Mouse (Mus musculus): ENCODE data around the gene Gckr. TPM values are rescaled to one million over a fixed set of nuclear protein-coding genes. Genes with fewer than 3 reads are reported as not detected.

Gene Gckr
- polyA plus RNA-seq, 2 experiments: 0.36 to 0.47 TPM

- TF ChIP-seq POLR2A (IDR thresholded peaks at IDR 0.05; ENCODE audit: borderline replicate concordance, extremely low read depth, insufficient read depth, insufficient read length): no peak
- Histone ChIP-seq H3K27me3 (ENCODE audit: control insufficient read depth, insufficient read depth, low read length) (no peaks in the 10 kb centered on the region), H3K9ac (ENCODE audit: low read depth, low read length, severe bottlenecking) (no peak overlapping the region), H3K4me2 (replicated peaks; ENCODE audit: low read depth, low read length, severe bottlenecking) (no peak overlapping the region), H3K4me3 (replicated peaks; ENCODE audit: low read length) (no peak overlapping the region), H3K36me3 (ENCODE audit: control insufficient read depth, insufficient read depth, low read length) (peaks cover 81% of the 10 kb centered on the region), H3K27ac (replicated peaks; ENCODE audit: low read depth, low read length) (peak overlapping the region; percentile 61; the same call in 1 of the 2 replicates), H3K9me3 (ENCODE audit: control insufficient read depth, low read length) (no peaks in the 10 kb centered on the region), H3K4me1 (ENCODE audit: control insufficient read depth, insufficient read depth, low read length) (peaks cover 23% of the 10 kb centered on the region)
- WGBS: 95% methylated on average over 8 of the region's 8 CpGs
- no peak for DNase-seq (ENCODE audit: low spot score)
- no peak for ATAC-seq (ENCODE audit: low FRiP score, low read depth)
These were observed 43.4 kb upstream of the Gckr start for GRCm38 (mm10) chr5:31253806-31254205.

GRCm38 (mm10) chr5:31254452-31254851 is 42.8 kb upstream of the Gckr start:
- Histone ChIP-seq H3K36me3 (ENCODE audit: control insufficient read depth, insufficient read depth, low read length) (peaks cover 81% of the 10 kb centered on the region), H3K4me2 (replicated peaks; ENCODE audit: low read depth, low read length, severe bottlenecking) (no peak overlapping the region), H3K4me1 (ENCODE audit: control insufficient read depth, insufficient read depth, low read length) (peaks cover 23% of the 10 kb centered on the region), H3K9me3 (ENCODE audit: control insufficient read depth, low read length) (no peaks in the 10 kb centered on the region), H3K4me3 (replicated peaks; ENCODE audit: low read length) (no peak overlapping the region), H3K27ac (replicated peaks; ENCODE audit: low read depth, low read length) (no peak overlapping the region), H3K27me3 (ENCODE audit: control insufficient read depth, insufficient read depth, low read length) (no peaks in the 10 kb centered on the region), H3K9ac (ENCODE audit: low read depth, low read length, severe bottlenecking) (no peak overlapping the region)
- DNase-seq (ENCODE audit: low spot score) (no peak), ATAC-seq (ENCODE audit: low FRiP score, low read depth) (no peak)
- no peak for TF ChIP-seq POLR2A (IDR thresholded peaks at IDR 0.05; ENCODE audit: borderline replicate concordance, extremely low read depth, insufficient read depth, insufficient read length)
- WGBS: 77% methylated on average over 7 of the region's 7 CpGs

- DNase-seq (ENCODE audit: low spot score) (no peak), ATAC-seq (ENCODE audit: low FRiP score, low read depth) (no peak)
- H3K27ac ChIP-seq (replicated peaks; ENCODE audit: low read depth, low read length): no peak overlapping the region
- H3K9ac ChIP-seq (ENCODE audit: low read depth, low read length, severe bottlenecking): no peak overlapping the region
- peaks cover 23% of the 10 kb centered on the region for H3K4me1 ChIP-seq (ENCODE audit: control insufficient read depth, insufficient read depth, low read length)
- H3K27me3 ChIP-seq (ENCODE audit: control insufficient read depth, insufficient read depth, low read length): no peaks in the 10 kb centered on the region
- peaks cover 81% of the 10 kb centered on the region for H3K36me3 ChIP-seq (ENCODE audit: control insufficient read depth, insufficient read depth, low read length)
- no peaks in the 10 kb centered on the region for H3K9me3 ChIP-seq (ENCODE audit: control insufficient read depth, low read length)
- no peak for TF ChIP-seq POLR2A (IDR thresholded peaks at IDR 0.05; ENCODE audit: borderline replicate concordance, extremely low read depth, insufficient read depth, insufficient read length)
- H3K4me3 ChIP-seq (replicated peaks; ENCODE audit: low read length): no peak overlapping the region
- H3K4me2 ChIP-seq (replicated peaks; ENCODE audit: low read depth, low read length, severe bottlenecking): no peak overlapping the region
- 88% methylated on average over 8 of the region's 8 CpGs for WGBS
These were observed 42.3 kb upstream of the Gckr start for GRCm38 (mm10) chr5:31254901-31255300.

GRCm38 (mm10) chr5:31255381-31255780 is 41.9 kb upstream of the Gckr start:
- Histone ChIP-seq H3K9me3 (ENCODE audit: control insufficient read depth, low read length) (no peaks in the 10 kb centered on the region), H3K4me1 (ENCODE audit: control insufficient read depth, insufficient read depth, low read length) (peaks cover 23% of the 10 kb centered on the region), H3K27me3 (ENCODE audit: control insufficient read depth, insufficient read depth, low read length) (no peaks in the 10 kb centered on the region), H3K36me3 (ENCODE audit: control insufficient read depth, insufficient read depth, low read length) (peaks cover 81% of the 10 kb centered on the region), H3K4me2 (replicated peaks; ENCODE audit: low read depth, low read length, severe bottlenecking) (no peak overlapping the region), H3K9ac (ENCODE audit: low read depth, low read length, severe bottlenecking) (no peak overlapping the region), H3K27ac (replicated peaks; ENCODE audit: low read depth, low read length) (no peak overlapping the region), H3K4me3 (replicated peaks; ENCODE audit: low read length) (no peak overlapping the region)
- DNase-seq (ENCODE audit: low spot score): no peak
- no peak for ATAC-seq (ENCODE audit: low FRiP score, low read depth)
- WGBS: 91% methylated on average over 2 of the region's 2 CpGs
- TF ChIP-seq POLR2A (IDR thresholded peaks at IDR 0.05; ENCODE audit: borderline replicate concordance, extremely low read depth, insufficient read depth, insufficient read length): no peak

GRCm38 (mm10) chr5:31255971-31256370 is 41.3 kb upstream of the Gckr start:
- ATAC-seq (ENCODE audit: low FRiP score, low read depth) (no peak), DNase-seq (ENCODE audit: low spot score) (no peak)
- TF ChIP-seq POLR2A (IDR thresholded peaks at IDR 0.05; ENCODE audit: borderline replicate concordance, extremely low read depth, insufficient read depth, insufficient read length): no peak
- Histone ChIP-seq H3K36me3 (ENCODE audit: control insufficient read depth, insufficient read depth, low read length) (peaks cover 81% of the 10 kb centered on the region), H3K27ac (replicated peaks; ENCODE audit: low read depth, low read length) (no peak overlapping the region), H3K4me2 (replicated peaks; ENCODE audit: low read depth, low read length, severe bottlenecking) (no peak overlapping the region), H3K9ac (ENCODE audit: low read depth, low read length, severe bottlenecking) (no peak overlapping the region), H3K9me3 (ENCODE audit: control insufficient read depth, low read length) (no peaks in the 10 kb centered on the region), H3K27me3 (ENCODE audit: control insufficient read depth, insufficient read depth, low read length) (no peaks in the 10 kb centered on the region), H3K4me1 (ENCODE audit: control insufficient read depth, insufficient read depth, low read length) (peaks cover 19% of the 10 kb centered on the region), H3K4me3 (replicated peaks; ENCODE audit: low read length) (no peak overlapping the region)
- WGBS: 89% methylated on average over 2 of the region's 2 CpGs

GRCm38 (mm10) chr5:31257616-31258015 is 39.6 kb upstream of the Gckr start:
- 79% methylated on average over 11 of the region's 11 CpGs for WGBS
- Histone ChIP-seq H3K27ac (replicated peaks; ENCODE audit: low read depth, low read length) (no peak overlapping the region), H3K4me2 (replicated peaks; ENCODE audit: low read depth, low read length, severe bottlenecking) (no peak overlapping the region), H3K9ac (ENCODE audit: low read depth, low read length, severe bottlenecking) (no peak overlapping the region), H3K9me3 (ENCODE audit: control insufficient read depth, low read length) (no peaks in the 10 kb centered on the region), H3K36me3 (ENCODE audit: control insufficient read depth, insufficient read depth, low read length) (peaks cover 87% of the 10 kb centered on the region), H3K4me3 (replicated peaks; ENCODE audit: low read length) (no peak overlapping the region), H3K27me3 (ENCODE audit: control insufficient read depth, insufficient read depth, low read length) (no peaks in the 10 kb centered on the region), H3K4me1 (ENCODE audit: control insufficient read depth, insufficient read depth, low read length) (peaks cover 3% of the 10 kb centered on the region; the same call in 1 of the 2 replicates)
- ATAC-seq (ENCODE audit: low FRiP score, low read depth): peak; percentile 34; the same call in 1 of the 2 replicates
- DNase-seq (ENCODE audit: low spot score): no peak
- TF ChIP-seq POLR2A (IDR thresholded peaks at IDR 0.05; ENCODE audit: borderline replicate concordance, extremely low read depth, insufficient read depth, insufficient read length): no peak

All from limb, embryonic 14.5 days (tissue).